Mouse (Mus musculus) embryo, embryonic 11.5 days (tissue): ENCODE measurements around the gene Cyp2a12.
"Not testable (repeated sequence)": the region's sequence is repeated elsewhere in the genome, so short reads cannot be mapped to it uniquely, and the experiment has no call there.

ENCODE experiments used
- DNase-seq: peaks from one replicate; pipeline ENCODE4 v3.0.0-alpha.2; 2012; ENCODE audit warnings: low read depth, low spot score

Cyp2a12 gene

DNA sequence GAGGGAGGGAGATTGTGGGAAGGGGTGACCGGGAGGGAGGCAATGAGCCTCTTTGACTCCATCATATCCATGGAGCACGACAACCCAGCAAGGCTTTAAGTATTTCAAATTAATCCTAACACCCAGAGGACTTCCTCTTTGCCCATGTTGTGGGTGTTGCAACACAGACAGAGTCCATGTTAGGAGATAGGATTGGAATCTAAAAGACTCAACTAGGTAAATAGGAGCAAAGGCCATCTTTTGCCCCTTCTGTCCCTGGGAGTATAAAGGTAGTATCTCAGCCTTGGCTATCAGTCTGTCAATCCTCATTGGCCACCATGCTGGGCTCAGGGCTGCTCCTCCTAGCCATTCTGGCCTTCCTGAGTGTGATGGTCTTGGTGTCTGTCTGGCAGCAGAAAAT is at the start of gene Cyp2a12:
Gene Cyp2a12 (plus strand): TSS at position 293 of the 400 bp plus-strand sequence.
- DNase-seq: no peak

DNA sequence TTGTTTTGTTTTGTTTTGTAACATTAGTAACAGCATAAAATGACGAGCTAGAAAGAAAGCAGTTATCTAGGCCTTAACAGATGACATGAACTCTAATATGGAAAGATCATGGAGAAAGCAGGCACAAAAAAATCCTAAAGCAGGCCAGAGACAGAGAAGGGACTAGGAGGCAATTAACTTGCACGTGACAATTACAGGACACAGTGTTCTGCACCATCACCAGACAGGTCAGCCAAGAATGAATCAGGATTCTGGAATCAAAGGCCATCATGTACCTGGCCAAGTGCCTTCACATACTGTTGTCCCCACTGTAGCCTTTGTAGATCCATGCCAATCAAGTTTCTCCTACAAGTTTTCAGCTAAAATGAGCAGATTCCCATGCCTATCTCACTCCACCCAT is 47.4 kb upstream of the Cyp2a12 start:
- not testable (repeated sequence) for DNase-seq

DNA sequence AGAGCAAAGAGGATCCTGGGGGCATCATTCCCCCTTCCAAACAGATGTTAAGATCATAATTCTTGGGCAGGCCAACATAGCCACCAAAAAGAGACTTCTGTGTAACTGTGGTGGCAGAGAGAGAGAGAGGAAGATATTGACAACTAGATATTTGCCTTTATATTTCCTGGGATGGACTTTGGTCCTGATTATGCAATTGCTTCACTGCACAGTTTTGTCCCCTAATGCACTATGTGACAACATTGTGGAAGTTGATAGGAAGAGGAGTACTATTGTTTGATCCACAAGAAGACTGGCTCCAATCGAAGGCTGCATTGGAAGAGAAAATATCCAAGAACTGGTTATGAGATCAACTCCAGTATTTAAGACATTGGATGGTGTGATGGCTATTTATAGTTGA is 46.9 kb upstream of the Cyp2a12 start:
- DNase-seq: not testable (repeated sequence)

DNA sequence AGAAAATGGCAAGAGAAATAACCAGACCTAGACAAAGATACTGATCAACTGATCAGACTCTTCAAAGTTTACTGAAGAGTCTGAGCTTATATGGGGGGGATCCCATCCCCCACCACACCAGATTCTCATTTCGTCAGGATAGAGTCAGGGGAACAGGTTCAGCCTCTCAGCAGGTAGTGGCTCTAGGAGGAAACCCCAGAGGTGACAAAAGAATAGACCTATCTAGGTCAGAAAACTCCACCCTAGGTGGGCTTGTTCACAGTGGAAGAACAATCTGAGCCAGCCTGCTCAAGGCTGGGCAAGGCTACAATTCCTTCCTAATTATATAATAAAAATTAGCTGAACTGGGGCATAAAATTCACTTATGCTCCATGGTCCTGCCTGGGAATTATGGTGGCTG is 46.3 kb upstream of the Cyp2a12 start:
- no peak for DNase-seq

DNA sequence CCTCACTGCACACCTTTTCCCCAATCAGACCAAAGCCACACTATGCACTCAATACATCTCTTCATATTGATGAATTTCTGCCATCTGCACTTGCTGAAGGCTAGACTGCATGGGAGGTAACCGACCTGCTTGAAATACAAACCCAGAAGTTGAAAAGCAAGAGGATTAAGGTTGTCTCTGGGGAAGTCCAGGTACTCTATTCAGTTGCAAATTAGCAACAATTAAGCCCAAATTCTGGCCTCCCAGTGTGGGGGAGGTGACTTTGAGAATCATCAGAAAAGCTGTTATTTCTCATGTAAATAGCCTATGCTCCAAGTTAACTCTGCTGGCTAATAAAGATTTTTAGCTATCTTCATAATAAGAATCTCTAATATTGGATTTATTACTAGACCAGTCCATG is 45.7 kb upstream of the Cyp2a12 start:
- not testable (repeated sequence) for DNase-seq

DNA sequence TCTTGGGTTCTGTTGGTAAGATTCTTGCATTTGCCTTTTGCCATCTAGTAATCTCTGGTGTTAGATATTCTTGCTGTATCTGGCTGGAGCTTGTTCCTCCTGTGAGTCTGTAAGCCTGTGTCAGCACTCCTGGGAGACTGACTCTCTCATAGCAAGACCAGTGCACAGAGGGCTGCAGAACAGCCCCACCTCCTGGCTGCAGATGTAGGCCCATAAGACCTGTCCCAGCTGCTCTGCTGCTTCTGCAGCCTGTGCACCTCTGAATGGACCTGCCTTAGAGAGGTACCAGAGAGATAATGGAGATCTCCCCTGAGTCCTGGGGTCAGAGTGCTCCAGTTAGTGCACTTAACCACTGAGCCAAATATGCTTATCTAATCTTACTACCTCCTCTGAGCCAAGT is 2.3 kb upstream of the Cyp2a12 start:
- not testable (repeated sequence) for DNase-seq

DNA sequence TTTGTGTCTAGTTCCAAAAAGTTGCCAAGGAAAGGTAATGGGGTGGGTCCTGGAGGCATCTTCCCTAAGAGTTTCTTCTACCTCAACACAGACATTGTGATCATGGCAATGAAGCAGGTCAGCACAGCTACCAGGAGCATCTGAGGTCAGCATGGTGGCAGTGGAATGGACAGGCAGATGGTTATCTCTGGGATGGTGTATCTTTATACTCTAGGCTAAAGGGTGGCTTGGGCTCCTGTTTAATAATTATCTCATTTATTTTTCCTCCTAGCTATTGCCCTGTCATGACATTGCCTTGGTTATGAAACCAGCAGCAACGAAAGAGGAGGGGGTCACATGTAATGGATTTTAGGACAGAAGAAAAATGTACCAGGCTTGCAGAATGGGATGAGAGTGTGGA is 20.0 kb downstream of the Cyp2a12 start:
- not testable (repeated sequence) for DNase-seq

DNA sequence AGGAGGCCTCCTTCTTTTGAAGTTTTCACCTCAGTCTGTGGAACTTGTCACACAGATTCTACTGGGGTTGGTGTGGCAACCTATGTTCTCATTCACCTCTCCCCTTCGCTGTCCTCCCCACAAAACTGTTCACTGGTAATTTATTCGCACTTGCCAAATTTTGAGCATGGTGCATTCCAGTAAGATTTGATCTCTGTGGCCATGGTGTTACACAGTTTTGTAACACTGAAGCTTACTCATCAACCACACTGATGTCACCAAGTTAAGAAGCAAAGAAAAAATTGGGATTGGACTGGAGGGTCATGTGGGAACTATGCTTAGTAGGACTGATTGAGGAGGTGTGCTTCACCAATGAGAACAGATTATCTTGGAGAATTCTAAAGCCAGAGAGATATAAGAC is 30.5 kb downstream of the Cyp2a12 start:
- DNase-seq: not testable (repeated sequence)

DNA sequence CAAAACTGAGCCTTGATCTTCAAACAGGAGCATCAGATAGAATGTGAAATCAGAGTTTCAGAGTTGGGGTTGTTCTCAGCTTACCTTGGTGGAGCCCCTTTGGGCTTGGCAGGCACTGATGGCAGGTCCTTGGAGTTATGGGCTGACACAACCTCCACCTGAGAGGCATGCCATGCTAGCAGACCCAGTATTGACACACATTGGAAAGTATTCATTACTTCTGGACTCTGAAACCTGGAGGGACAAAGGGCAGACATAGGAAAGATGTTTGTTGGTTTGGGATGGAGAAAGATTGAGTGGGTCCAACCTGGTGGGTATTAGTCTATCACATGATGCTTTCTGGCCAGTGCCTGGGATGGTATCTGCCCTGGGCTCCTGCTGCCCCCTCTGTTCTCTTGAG is 31.0 kb downstream of the Cyp2a12 start:
- DNase-seq: not testable (repeated sequence)

DNA sequence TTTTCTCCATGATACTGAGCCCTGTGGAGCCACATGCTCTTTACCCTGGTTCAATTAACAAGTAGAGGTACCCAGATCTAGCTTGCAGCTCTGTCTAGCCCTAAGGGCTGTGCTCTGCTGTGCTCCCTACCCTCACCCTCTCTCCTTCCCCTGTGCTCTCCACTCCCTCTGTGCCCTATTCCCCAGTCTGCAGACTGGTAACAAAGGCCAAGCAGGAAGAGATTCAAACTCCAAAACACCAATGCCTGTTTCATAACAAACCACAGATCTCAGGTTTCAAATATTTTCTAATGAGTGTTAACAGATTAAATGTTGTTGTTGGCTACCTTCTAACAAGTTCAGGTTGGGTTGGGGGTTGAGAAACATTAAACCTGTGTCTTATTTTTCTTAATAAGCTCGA is 49.8 kb downstream of the Cyp2a12 start:
- no peak for DNase-seq

DNA sequence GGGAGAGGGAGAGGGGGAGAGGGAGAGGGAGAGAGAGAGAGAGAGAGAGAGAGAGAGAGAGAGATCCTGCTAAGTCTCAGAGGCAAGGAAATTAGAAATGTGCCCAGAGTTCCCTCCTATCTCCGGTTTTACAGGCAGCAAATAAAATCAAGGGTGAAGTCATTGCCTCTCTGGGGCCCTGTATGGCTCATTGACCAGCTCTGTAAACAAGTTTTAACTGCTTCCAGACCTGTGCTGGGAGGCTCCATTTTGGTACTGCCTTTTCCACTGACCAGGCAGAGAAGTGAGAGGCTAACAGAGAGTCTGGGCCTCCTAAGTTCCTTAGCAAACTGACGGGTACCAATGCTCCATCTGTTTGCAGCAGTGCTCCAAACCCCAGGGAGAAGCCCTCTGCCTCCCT is 52.7 kb downstream of the Cyp2a12 start:
- DNase-seq: no peak
